In the genomic region with DNA sequence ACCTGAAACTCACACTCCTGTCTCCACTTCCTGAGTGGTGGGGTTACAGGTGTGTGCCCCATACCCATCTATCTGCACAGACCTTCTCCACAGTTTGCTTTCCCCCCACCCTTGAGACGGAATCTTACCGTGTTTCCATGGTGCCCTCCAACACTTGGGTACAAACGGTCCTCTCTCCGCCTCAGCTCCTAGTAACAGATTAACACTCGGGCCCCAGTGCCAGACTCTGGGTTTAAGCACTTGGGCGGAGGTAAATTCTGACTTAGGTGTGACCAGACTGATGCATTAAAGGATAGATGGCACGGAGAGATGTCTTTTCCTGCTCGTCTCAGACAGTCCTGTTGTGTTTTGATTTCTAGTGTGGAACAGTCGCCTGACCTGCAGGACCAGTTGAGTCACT, we compare ENCODE assay signal across 13 mouse cellular contexts. TPM values are rescaled to one million over a fixed set of nuclear protein-coding genes. Genes with fewer than 3 reads are reported as not detected.
"Had no signal": no experiment of that assay in that cellular context is flagged by ENCODE, and none has a peak within 500 bp of the region (broad histone marks: within the 10 kb centered on the region; RNA-seq: fewer than 3 reads in every experiment).

No protein-coding gene starts in this region.

- H3K4me2 ChIP-seq: liver, embryonic 13.5 days had no signal

- ATAC-seq: hindbrain, postnatal 0 days; inflammation-experienced regulatory T-cells, adult 6 months; intestine, embryonic 16.5 days had no signal

- H3K9me3 ChIP-seq: liver, embryonic 13.5 days had no signal

- H3K4me3 ChIP-seq: layer of hippocampus, adult 2 months; liver, embryonic 13.5 days had no signal

- H3K9ac ChIP-seq: liver, embryonic 13.5 days had no signal

- DNase-seq: layer of hippocampus, adult 9-11 months; liver, embryonic 13.5 days; lung, adult 2 months; midbrain, embryonic 14.5 days; thymus, postnatal 25 days had no signal

- H3K27ac ChIP-seq: hindbrain, postnatal 0 days; layer of hippocampus, adult 2 months; liver, embryonic 13.5 days; macrophage had no signal

RNA-seq across cellular contexts. Expression of a gene that starts 28.2 kb away (rescaled TPM):
- polyA plus RNA-seq: hindbrain, postnatal 0 days; limb, embryonic 11.5 days; liver, embryonic 13.5 days; macrophage; midbrain, embryonic 14.5 days; midbrain, postnatal 0 days; neural tube, embryonic 11.5 days had no signal
